Mouse (Mus musculus): ENCODE measurements at regions not wholly inside any gene's neighbourhood (a gene's known extent, or its start where the extent isn't known, plus 50 kb on each side); places are given as distances from the start of the nearest gene placed in this dataset.
"Not testable (repeated sequence)": the region's sequence is repeated elsewhere in the genome, so short reads cannot be mapped to it uniquely, and the experiment has no call there.

- Histone ChIP-seq H3K9me3 (ENCODE audit: control insufficient read depth, low read length) (no peaks in the 10 kb centered on the region), H3K4me3 (ENCODE audit: low read depth, low read length) (no peak overlapping the region), H3K9ac (ENCODE audit: low read depth, low read length) (no peak overlapping the region), H3K27ac (ENCODE audit: low read depth, low read length) (no peak overlapping the region), H3K27me3 (replicated peaks; ENCODE audit: control insufficient read depth, insufficient read depth, low read length) (no peaks in the 10 kb centered on the region), H3K4me2 (no peak overlapping the region), H3K36me3 (ENCODE audit: control insufficient read depth, insufficient read depth, low read length) (no peaks in the 10 kb centered on the region), H3K4me1 (replicated peaks; ENCODE audit: control insufficient read depth, insufficient read depth, low read length) (no peaks in the 10 kb centered on the region)
- ATAC-seq (replicated peaks; ENCODE audit: low FRiP score) (no peak), DNase-seq (ENCODE audit: low spot score) (no peak)
- WGBS: 75% methylated on average over 5 of the region's 5 CpGs
Observed at GRCm38 (mm10) chr6:6371444-6372093, 154.6 kb upstream of the Slc25a13 start.

GRCm38 (mm10) chr6:6364037-6364436, 147.1 kb upstream of the Slc25a13 start:
- Histone ChIP-seq H3K9ac (ENCODE audit: low read depth, low read length) (no peak overlapping the region), H3K4me1 (replicated peaks; ENCODE audit: control insufficient read depth, insufficient read depth, low read length) (no peaks in the 10 kb centered on the region), H3K4me3 (ENCODE audit: low read depth, low read length) (no peak overlapping the region), H3K27ac (ENCODE audit: low read depth, low read length) (no peak overlapping the region), H3K4me2 (no peak overlapping the region), H3K36me3 (ENCODE audit: control insufficient read depth, insufficient read depth, low read length) (no peaks in the 10 kb centered on the region), H3K27me3 (replicated peaks; ENCODE audit: control insufficient read depth, insufficient read depth, low read length) (no peaks in the 10 kb centered on the region), H3K9me3 (ENCODE audit: control insufficient read depth, low read length) (no peaks in the 10 kb centered on the region)
- no peak for ATAC-seq (replicated peaks; ENCODE audit: low FRiP score)
- WGBS: 65% methylated on average over 4 of the region's 4 CpGs
- DNase-seq (ENCODE audit: low spot score): no peak

- ATAC-seq (replicated peaks; ENCODE audit: low FRiP score) (no peak), DNase-seq (ENCODE audit: low spot score) (no peak)
- H3K4me2 ChIP-seq: no peak overlapping the region
- no peaks in the 10 kb centered on the region for H3K36me3 ChIP-seq (ENCODE audit: control insufficient read depth, insufficient read depth, low read length)
- no peaks in the 10 kb centered on the region for H3K4me1 ChIP-seq (replicated peaks; ENCODE audit: control insufficient read depth, insufficient read depth, low read length)
- no peak overlapping the region for H3K9ac ChIP-seq (ENCODE audit: low read depth, low read length)
- no peaks in the 10 kb centered on the region for H3K9me3 ChIP-seq (ENCODE audit: control insufficient read depth, low read length)
- no peaks in the 10 kb centered on the region for H3K27me3 ChIP-seq (replicated peaks; ENCODE audit: control insufficient read depth, insufficient read depth, low read length)
- 71% methylated on average over 4 of the region's 4 CpGs for WGBS
- no peak overlapping the region for H3K4me3 ChIP-seq (ENCODE audit: low read depth, low read length)
- no peak overlapping the region for H3K27ac ChIP-seq (ENCODE audit: low read depth, low read length)
Observed at GRCm38 (mm10) chr6:6362678-6363354, 145.8 kb upstream of the Slc25a13 start.

- not testable (repeated sequence) for ATAC-seq (replicated peaks; ENCODE audit: low FRiP score); H3K36me3 ChIP-seq (ENCODE audit: control insufficient read depth, insufficient read depth, low read length); H3K27ac ChIP-seq (ENCODE audit: low read depth, low read length); H3K4me3 ChIP-seq (ENCODE audit: low read depth, low read length); H3K4me2 ChIP-seq; H3K9me3 ChIP-seq (ENCODE audit: control insufficient read depth, low read length); H3K27me3 ChIP-seq (replicated peaks; ENCODE audit: control insufficient read depth, insufficient read depth, low read length); H3K4me1 ChIP-seq (replicated peaks; ENCODE audit: control insufficient read depth, insufficient read depth, low read length); H3K9ac ChIP-seq (ENCODE audit: low read depth, low read length); DNase-seq (ENCODE audit: low spot score)
Observed at GRCm38 (mm10) chr6:6361181-6361580, 144.2 kb upstream of the Slc25a13 start.

- no peak overlapping the region for H3K4me2 ChIP-seq
- WGBS: 66% methylated on average over 2 of the region's 2 CpGs
- ATAC-seq (replicated peaks; ENCODE audit: low FRiP score): no peak
Observed at GRCm38 (mm10) chr6:6357477-6357876, 140.5 kb upstream of the Slc25a13 start.

GRCm38 (mm10) chr6:6356967-6357366, 140.0 kb upstream of the Slc25a13 start:
- DNase-seq (ENCODE audit: low spot score) (no peak), ATAC-seq (replicated peaks; ENCODE audit: low FRiP score) (no peak)
- H3K9ac ChIP-seq (ENCODE audit: low read depth, low read length): no peak overlapping the region
- WGBS: 70% methylated on average over 6 of the region's 6 CpGs
- H3K4me2 ChIP-seq: no peak overlapping the region
- H3K27me3 ChIP-seq (replicated peaks; ENCODE audit: control insufficient read depth, insufficient read depth, low read length): no peaks in the 10 kb centered on the region
- H3K4me1 ChIP-seq (replicated peaks; ENCODE audit: control insufficient read depth, insufficient read depth, low read length): no peaks in the 10 kb centered on the region
- no peaks in the 10 kb centered on the region for H3K9me3 ChIP-seq (ENCODE audit: control insufficient read depth, low read length)
- no peaks in the 10 kb centered on the region for H3K36me3 ChIP-seq (ENCODE audit: control insufficient read depth, insufficient read depth, low read length)
- H3K4me3 ChIP-seq (ENCODE audit: low read depth, low read length): no peak overlapping the region
- no peak overlapping the region for H3K27ac ChIP-seq (ENCODE audit: low read depth, low read length)

More at GRCm38 (mm10) chr6:6357477-6357876, 140.5 kb upstream of the Slc25a13 start:
- Histone ChIP-seq H3K36me3 (ENCODE audit: control insufficient read depth, insufficient read depth, low read length) (no peaks in the 10 kb centered on the region), H3K9ac (ENCODE audit: low read depth, low read length) (no peak overlapping the region), H3K27ac (ENCODE audit: low read depth, low read length) (no peak overlapping the region), H3K4me1 (replicated peaks; ENCODE audit: control insufficient read depth, insufficient read depth, low read length) (no peaks in the 10 kb centered on the region), H3K27me3 (replicated peaks; ENCODE audit: control insufficient read depth, insufficient read depth, low read length) (no peaks in the 10 kb centered on the region), H3K9me3 (ENCODE audit: control insufficient read depth, low read length) (no peaks in the 10 kb centered on the region), H3K4me3 (ENCODE audit: low read depth, low read length) (no peak overlapping the region)
- DNase-seq (ENCODE audit: low spot score): no peak

- Histone ChIP-seq H3K4me1 (replicated peaks; ENCODE audit: control insufficient read depth, insufficient read depth, low read length) (no peaks in the 10 kb centered on the region), H3K36me3 (ENCODE audit: control insufficient read depth, insufficient read depth, low read length) (no peaks in the 10 kb centered on the region), H3K9me3 (ENCODE audit: control insufficient read depth, low read length) (no peaks in the 10 kb centered on the region), H3K4me2 (no peak overlapping the region), H3K27ac (ENCODE audit: low read depth, low read length) (no peak overlapping the region), H3K9ac (ENCODE audit: low read depth, low read length) (no peak overlapping the region), H3K4me3 (ENCODE audit: low read depth, low read length) (no peak overlapping the region), H3K27me3 (replicated peaks; ENCODE audit: control insufficient read depth, insufficient read depth, low read length) (no peaks in the 10 kb centered on the region)
- WGBS: 86% methylated on average over 8 of the region's 8 CpGs
- DNase-seq (ENCODE audit: low spot score) (no peak), ATAC-seq (replicated peaks; ENCODE audit: low FRiP score) (no peak)
Observed at GRCm38 (mm10) chr6:6335251-6335650, 118.3 kb upstream of the Slc25a13 start.

- ATAC-seq (replicated peaks; ENCODE audit: low FRiP score) (no peak), DNase-seq (ENCODE audit: low spot score) (no peak)
- Histone ChIP-seq H3K4me2 (no peak overlapping the region), H3K9ac (ENCODE audit: low read depth, low read length) (no peak overlapping the region), H3K9me3 (ENCODE audit: control insufficient read depth, low read length) (no peaks in the 10 kb centered on the region), H3K27ac (ENCODE audit: low read depth, low read length) (no peak overlapping the region), H3K4me1 (replicated peaks; ENCODE audit: control insufficient read depth, insufficient read depth, low read length) (no peaks in the 10 kb centered on the region), H3K36me3 (ENCODE audit: control insufficient read depth, insufficient read depth, low read length) (no peaks in the 10 kb centered on the region), H3K27me3 (replicated peaks; ENCODE audit: control insufficient read depth, insufficient read depth, low read length) (no peaks in the 10 kb centered on the region), H3K4me3 (ENCODE audit: low read depth, low read length) (no peak overlapping the region)
- WGBS: 92% methylated on average over 1 of the region's 1 CpGs
Observed at GRCm38 (mm10) chr6:6330271-6330670, 113.3 kb upstream of the Slc25a13 start.

GRCm38 (mm10) chr6:6325516-6325915, 108.5 kb upstream of the Slc25a13 start:
- Histone ChIP-seq H3K4me3 (ENCODE audit: low read depth, low read length) (no peak overlapping the region), H3K4me1 (replicated peaks; ENCODE audit: control insufficient read depth, insufficient read depth, low read length) (no peaks in the 10 kb centered on the region), H3K9me3 (ENCODE audit: control insufficient read depth, low read length) (no peaks in the 10 kb centered on the region), H3K4me2 (no peak overlapping the region), H3K27me3 (replicated peaks; ENCODE audit: control insufficient read depth, insufficient read depth, low read length) (no peaks in the 10 kb centered on the region), H3K9ac (ENCODE audit: low read depth, low read length) (no peak overlapping the region), H3K36me3 (ENCODE audit: control insufficient read depth, insufficient read depth, low read length) (no peaks in the 10 kb centered on the region), H3K27ac (ENCODE audit: low read depth, low read length) (no peak overlapping the region)
- 38% methylated on average over 1 of the region's 1 CpGs for WGBS
- ATAC-seq (replicated peaks; ENCODE audit: low FRiP score) (no peak), DNase-seq (ENCODE audit: low spot score) (no peak)

Data from liver, embryonic 11.5 days (tissue).